Mouse (Mus musculus) liver, adult (tissue): ENCODE data around the gene Macrod1.

Experiments used
- GATA4 ChIP-seq: IDR thresholded peaks from 2 replicates; pipeline ENCODE4 v1.6.1; 2014; ENCODE audit warnings: mild to moderate bottlenecking, low read length; ENCODE audit not compliant: insufficient replicate concordance

Gene Macrod1

DNA sequence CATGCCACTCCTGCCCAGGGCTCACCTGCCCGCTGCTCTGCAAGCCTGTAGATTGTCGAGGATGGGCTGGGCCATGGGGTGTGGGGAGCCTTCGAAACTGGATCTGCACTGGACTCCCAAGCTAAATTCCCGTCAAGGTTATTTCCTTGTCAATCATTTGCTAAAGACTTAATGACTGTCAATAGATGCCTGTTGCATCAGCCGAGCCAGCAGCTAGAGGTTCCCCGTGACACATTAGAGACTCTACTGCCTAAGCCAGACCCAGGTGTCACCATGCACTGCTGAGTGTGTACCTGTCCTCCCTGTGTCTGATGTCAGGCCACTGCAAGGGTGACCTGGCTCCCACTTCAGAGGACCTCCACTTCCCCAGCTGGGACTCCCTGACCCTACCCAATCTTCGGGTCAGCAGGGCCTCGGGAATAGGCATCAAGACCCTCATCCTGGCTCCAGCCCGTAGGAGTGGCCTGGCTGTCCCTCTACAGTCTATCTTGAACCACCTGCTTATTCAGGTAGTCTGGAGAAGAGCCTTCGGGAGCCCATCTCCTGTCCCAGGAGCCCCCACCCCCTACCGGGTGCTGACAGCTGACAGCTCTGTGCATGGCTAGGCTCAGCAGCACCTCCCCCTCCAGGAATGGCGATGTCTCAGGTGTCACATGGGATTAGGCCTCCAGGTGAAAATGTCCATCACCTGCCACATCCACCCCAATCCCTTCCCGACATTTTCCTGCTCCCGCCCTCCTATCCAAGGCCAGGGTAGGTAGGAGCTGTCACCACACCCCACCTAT is 80.3 kb downstream of the Macrod1 start:
- no peak for TF ChIP-seq GATA4

DNA sequence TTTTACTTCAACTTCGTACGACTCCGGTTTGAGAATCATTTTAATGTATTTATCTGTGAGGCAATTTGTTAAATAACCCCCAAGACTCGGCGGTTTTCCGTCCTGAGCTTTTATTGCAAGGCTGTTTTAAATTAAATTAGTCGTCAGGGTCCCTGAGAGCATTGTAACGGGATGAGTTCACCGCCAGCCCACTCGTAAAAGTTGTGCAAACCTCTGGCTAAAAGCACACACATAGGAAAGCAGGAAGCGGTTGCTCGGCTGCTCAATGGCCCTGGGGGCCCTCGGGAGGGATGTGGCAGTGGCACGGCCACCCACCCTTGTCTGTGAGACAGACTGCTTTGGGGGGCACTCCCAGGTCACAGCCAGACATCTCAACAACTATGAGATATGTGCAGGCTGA is 81.7 kb downstream of the Macrod1 start:
- TF ChIP-seq GATA4: no peak

DNA sequence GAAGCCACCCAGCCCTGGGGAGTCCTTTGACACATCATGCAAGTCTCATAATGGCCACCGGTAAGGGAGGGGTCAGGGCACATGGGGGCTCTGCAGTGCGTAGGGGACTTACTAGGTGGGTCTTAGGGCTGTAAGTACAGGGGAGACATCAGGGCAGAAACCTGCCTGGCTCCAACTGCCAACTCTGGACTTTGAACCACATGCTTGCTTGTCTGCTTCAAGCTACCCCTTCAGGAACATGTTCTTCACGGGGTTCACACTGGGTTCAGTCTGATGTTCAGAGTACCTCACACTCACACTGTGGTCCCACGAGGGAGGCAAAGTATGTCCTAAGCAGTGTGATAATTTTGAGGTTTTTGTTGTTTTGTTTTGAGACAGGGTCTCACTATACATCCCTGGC is 82.7 kb downstream of the Macrod1 start:
- TF ChIP-seq GATA4: no peak

DNA sequence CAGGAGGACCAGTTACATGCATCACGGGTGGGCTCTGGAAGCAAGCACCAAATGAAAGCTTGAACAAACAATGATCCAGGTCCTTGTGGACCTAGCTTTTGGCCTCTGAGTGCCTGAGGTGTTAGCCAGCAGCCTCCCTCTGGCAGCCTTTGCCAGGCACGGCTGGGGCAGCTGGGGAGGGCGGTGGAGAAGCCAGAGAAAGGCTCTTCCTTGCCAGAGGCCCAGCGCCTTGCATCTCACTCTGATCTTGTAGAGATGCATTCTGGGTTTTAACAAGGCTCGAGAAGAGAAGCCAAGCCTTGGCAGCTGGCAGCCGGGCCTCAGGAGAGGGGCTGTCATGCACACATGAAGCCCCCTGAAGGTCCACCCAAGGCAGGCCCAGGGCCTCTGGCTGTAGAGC is 83.8 kb downstream of the Macrod1 start:
- no peak for TF ChIP-seq GATA4

DNA sequence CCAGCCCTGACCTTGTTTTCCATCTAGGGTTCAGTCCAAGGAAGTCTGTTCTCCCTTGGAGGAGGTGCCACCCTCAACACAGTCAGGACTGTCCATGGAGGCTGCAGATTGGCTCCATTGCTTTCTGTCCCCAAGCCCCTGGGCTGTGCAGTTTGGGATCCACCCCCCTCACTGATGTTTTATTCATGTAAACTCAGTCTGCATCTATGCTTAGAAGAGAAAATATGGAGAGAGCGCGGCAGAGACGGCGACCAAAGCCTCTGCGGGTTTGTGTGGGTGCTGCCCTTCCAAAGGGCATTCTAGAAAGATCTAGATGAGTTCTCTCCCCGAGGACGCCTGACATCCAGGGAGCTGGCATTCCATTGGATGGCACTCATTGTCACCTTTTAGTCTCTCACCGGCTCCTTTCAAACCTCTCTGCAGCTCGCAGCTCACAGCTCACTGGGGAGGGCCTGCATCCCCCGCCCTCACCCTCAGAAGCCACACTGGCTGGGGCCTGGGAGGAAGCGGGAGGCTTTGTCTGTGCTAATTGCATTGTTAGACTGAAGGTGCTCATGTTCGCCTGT is 84.3 kb downstream of the Macrod1 start:
- no peak for TF ChIP-seq GATA4

DNA sequence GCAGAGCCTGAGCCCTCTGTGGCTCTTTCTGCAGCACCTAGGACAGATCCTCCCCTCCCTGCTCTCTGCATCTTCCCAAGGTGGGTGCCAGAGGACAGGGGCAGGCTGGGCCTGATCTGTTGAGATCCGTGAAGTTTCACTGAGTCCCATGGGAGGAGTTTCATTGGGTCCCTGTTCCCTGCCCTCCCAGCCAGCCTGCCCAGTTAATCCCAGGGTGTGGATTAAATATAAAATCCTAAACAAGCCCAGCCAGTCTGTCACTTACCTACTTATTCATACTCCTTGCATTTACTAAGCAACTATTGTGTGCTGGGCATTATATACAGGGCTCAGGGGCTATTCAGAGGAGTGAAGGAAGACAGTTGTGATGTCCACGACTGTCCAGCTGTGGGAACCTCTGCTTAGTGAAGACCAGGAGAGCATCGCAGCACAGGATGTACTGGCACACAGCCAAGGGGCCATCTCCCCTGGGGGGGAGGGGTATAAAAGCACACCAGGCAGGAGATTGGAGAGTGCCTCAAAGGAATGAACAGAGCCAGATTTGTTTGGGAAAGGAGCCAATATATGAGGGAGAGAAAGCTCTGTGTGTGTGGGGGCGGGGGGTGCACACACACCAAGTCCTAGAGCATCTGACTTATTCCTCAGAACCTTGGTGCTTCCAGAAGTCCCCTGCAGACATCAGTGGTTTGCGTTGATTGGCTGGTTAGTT is 85.8 kb downstream of the Macrod1 start:
- no peak for TF ChIP-seq GATA4

DNA sequence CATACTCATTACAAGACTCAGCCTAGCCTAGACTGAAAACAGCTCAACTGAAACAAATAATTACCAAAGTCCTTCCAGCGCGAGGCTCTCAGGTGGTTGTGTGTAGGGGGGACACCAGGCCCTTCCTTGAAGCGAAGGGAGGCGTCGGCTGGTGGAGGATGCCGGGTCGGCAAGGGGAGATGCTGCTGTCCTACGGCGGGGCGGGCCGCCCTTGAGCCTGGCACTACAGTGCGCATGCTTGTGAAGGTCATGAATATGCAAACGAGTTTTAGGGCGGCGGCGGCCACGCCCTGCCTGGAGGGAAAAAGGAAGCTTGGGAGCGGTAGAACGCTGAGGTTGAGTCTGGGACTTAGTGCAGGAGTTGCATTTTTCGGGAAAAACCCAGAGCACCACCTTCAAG is 87.2 kb downstream of the Macrod1 start:
- no peak for TF ChIP-seq GATA4

DNA sequence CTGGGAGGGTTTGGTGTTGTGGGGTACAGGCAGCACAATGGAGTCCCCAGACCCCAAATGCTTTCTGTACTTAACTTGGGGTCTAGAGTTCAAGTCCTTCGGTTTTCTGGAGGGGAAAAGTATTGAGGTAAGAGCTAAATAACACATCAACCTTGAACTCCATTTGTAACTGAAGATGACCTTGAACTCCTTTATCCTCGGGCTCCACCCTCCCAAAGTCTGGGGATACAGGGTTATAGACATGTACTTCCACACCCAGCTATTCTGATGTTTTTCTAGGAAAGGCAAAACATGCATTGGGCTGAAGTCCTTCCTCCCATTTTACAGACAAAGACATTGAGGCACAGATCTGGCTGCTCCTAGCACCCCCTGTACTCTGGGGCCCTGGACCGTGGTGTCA is 87.8 kb downstream of the Macrod1 start:
- TF ChIP-seq GATA4: no peak

DNA sequence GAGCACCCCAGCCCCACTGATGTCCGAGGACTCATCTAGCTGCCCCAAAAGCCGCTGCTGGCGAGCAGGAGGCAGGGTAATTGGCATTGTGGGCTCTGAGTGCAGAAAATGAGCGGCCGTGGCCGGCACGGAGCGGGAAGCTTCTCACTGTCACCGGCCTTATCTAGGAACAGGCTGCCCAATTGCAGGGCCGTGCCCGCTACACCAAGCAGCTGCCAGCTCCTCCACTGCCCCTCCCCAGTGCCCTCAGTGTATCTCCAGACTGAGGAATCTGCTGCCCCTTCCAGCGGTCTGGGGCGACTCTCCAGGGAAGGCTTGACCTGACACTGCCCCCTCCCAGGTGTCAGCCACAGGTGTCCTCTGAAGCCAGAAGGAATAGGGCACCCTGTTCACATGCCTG is 89.8 kb downstream of the Macrod1 start:
- TF ChIP-seq GATA4: no peak

DNA sequence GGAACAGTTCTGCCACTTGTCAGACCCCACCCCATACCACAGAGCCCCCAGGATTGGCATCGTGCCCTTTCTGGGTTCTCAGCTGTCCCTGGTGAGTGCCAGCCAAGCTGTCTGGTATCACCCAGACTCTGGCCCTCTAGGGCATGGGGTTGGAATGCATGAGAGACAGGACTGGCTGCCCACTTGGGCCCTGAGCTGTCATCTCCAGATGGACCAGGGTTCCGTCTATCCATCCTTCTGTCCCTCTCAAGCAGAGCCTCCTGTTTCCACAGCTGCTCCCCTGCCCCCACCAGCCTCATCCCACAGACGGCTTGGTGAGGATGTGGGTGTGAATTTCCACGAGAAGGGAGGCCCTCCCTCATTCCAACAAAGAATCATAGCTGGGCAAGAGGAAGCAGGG is 91.5 kb downstream of the Macrod1 start:
- no peak for TF ChIP-seq GATA4

DNA sequence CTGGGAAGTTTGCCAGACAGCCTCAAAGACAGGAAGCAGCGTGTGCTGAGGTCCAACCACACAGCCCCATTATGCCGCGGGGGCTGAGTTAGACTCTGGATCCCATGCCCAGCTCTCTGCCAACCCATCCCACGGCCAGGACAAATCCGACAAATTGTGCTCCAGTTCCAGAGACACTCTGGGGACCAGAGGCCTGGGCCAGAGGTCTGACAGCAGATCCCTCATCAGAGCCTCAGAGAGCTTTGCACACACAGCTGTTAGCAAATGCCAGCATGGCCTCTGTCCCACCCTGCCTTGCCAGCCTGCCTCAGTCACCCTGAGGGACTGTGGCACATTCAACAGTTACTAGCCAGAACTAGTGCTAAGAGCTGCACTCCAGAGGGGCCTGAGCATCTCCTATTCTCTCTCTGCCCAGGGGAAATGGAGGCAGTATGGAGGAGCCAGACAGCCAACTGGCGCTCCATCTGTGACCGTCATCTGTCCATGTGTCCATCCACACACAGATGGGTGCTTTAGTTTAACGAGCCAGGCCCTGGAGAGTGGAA is 92.0 kb downstream of the Macrod1 start:
- TF ChIP-seq GATA4: no peak

DNA sequence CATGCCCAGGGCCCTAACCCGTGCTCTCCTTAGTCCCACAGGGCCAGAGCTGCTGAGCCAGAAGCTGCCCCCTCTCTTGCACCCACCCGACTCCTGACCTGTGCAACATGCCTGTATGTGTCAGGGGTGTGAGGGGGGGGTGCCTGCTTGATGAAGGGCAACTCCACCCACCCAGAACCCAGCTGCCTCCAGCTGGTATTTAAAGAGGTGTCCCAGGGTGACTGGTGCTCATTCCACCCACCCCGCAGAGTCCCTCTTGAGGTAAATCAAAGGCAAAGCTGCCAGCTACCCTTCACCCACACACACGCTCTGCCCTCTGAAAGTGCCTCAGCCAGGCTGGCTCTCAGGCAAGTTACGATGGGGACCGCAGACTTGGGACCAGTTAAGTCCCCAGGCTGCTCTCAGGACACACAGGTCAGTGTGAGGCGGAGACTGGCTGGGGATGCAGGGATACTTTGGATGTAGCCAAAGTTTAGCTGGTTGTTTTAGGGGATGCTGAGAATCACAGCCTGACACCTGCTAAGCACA is 92.6 kb downstream of the Macrod1 start:
- no peak for TF ChIP-seq GATA4

DNA sequence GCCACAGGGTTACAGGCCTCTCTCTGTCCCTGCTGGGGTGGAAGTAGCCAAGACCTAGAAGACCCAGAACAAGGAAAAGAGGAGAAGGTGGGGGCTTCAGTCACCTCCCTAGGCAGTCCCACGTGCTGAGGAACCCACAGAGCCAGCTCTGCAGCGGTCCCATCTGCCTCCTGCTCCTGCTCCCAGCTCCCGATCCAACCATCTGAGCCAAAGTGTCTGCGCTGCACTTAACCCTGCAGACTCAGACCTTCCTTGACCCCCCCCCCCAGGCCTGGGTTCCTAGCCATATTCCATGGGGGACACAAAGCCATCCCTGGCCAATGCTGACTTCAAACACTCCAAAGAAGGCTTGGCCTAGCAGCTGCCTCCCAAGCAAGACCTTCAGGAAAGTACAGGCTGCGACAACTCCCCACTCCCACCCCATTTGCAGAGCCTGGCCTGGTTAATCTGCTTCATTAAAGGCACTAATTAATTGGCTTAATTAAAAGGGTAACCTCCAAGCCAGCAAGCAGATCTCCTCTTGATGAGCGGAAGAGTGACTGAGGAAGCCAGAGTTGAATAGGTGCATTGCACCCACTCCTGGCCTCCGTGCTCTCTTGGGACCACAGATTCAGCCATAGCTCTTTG is 94.8 kb downstream of the Macrod1 start:
- no peak for TF ChIP-seq GATA4

DNA sequence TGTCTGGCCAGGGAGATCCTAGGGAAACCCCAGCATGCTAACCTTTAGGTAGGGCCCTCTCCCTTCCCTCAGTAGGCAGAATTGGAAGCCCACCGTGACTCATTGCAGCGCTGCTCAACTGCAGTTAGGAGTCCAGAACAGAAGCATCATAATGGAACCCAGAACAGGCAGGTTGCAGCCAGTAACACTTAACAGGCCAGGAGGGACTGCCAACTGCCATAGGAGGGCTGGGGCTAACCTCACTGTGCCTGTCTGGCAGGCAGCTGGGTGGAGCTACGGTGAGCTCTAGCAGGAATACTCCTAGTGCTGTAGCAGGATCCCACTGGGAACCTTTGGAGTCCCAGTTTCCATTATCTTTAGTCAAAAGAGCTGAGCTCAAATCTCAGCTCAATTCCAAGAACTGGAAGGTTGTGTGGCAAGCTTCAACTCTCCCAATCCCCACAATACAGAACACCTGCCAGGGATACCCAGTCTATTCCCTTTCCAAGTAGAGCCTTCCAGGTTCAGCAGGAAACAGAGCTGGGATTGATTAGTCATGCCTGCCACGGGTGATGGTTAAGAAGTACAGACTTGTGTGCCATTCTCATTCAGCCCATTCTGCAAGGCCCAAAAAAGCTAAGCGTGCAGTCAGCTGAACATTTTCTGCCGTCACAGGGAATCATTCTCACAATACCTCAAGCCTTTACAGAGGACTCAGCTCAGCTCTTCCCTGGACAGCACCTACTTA is 95.5 kb downstream of the Macrod1 start:
- no peak for TF ChIP-seq GATA4

DNA sequence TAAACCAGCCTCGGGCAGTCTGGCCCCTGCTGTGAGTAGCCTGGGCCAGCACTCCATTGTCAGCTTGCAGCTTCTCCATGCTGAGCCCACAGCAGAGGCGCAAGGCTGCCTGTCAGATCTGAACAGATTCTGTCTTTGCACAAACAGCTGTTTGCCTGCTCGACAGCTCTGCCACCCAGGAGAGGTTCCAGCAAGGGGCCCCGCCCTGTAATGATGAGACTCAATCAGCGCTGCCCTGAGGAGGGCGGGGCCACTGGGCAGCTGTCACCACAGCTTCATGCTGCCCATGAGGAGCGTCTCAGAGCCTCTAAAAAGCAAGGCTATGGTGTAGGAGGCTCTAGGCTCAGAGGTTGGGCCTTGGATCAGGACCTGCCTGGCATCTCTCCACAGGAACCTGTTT is 96.6 kb downstream of the Macrod1 start:
- TF ChIP-seq GATA4: no peak

DNA sequence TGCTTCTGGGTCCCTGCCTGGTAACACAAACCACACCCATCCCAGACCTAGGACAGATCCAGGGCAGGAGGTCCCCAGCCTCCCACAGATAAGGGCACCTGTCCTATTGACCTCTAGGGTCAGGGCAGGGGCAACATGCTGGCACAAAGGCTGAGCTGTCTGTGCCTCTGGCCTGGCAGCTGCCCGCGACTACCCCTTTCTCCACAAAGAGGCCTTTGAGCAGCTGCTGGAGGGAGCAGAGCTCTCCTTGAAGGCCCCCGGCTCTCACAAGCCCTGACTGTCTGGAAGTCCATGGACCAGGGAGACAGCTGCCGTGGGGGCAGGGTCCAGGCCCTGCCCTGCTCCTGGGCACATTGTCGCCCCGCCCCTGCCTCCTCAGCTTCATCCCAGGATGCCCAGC is 98.6 kb downstream of the Macrod1 start:
- peak; percentile 82; the same call in 1 of the 2 replicates for TF ChIP-seq GATA4
